Mouse (Mus musculus): ENCODE data around the gene Pacsin2. TPM values are rescaled to one million over a fixed set of nuclear protein-coding genes. Genes with fewer than 3 reads are reported as not detected.
"Not testable (repeated sequence)": the region's sequence is repeated elsewhere in the genome, so short reads cannot be mapped to it uniquely, and the experiment has no call there.

The Pacsin2 gene
- polyA plus RNA-seq, 1 experiment = 73.5 TPM

- peaks cover 6% of the 10 kb centered on the region for H3K4me1 ChIP-seq (ENCODE audit: control insufficient read depth, insufficient read depth, insufficient read length, low read length)
- TF ChIP-seq CTCF (IDR thresholded peaks at IDR 0.05; ENCODE audit: extremely low read depth, insufficient read length, insufficient replicate concordance, low read depth, low read length) (no peak), POLR2A (IDR thresholded peaks at IDR 0.05; ENCODE audit: low read depth, low read length) (no peak)
- no peak overlapping the region for H3K27ac ChIP-seq (ENCODE audit: insufficient read depth, low read depth, low read length)
- 56% methylated on average over 4 of the region's 4 CpGs for WGBS
- no peaks in the 10 kb centered on the region for H3K27me3 ChIP-seq (ENCODE audit: control insufficient read depth, insufficient read depth, low read length)
- no peaks in the 10 kb centered on the region for H3K36me3 ChIP-seq (ENCODE audit: control insufficient read depth, insufficient read depth, low read length)
- H3K4me3 ChIP-seq (ENCODE audit: low read depth, low read length) = no peak overlapping the region
These were observed 52.8 kb downstream of the Pacsin2 start for GRCm38 (mm10) chr15:83411616-83412015.

DNA sequence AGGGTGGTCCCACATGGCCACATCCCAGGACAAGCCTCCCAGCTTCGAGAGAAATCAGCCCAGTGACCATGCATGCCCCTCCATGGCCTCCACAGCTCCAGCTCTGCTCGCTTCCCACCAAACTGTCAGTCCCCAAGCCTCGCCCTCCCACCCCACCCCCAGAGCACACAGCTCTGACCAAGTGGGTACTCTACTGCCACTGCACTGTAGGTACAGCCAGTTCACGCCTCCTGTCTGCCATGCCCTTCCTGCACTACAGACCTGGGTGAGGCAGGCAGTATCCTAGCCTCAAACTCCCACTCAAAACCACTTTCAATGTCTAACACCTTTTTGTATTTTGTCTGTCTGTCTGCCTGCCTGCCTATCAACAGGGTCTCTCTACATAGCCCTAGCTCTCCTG, 53.7 kb downstream of the Pacsin2 start:
- TF ChIP-seq POLR2A (IDR thresholded peaks at IDR 0.05; ENCODE audit: low read depth, low read length) (no peak), CTCF (IDR thresholded peaks at IDR 0.05; ENCODE audit: extremely low read depth, insufficient read length, insufficient replicate concordance, low read depth, low read length) (no peak)
- no peaks in the 10 kb centered on the region for H3K27me3 ChIP-seq (ENCODE audit: control insufficient read depth, insufficient read depth, low read length)
- peaks cover 6% of the 10 kb centered on the region for H3K4me1 ChIP-seq (ENCODE audit: control insufficient read depth, insufficient read depth, insufficient read length, low read length)
- 81% methylated on average over 4 of the region's 4 CpGs for whole genome bisulfite sequencing
- no peak overlapping the region for H3K4me3 ChIP-seq (ENCODE audit: low read depth, low read length)
- no peak overlapping the region for H3K27ac ChIP-seq (ENCODE audit: insufficient read depth, low read depth, low read length)
- no peaks in the 10 kb centered on the region for H3K36me3 ChIP-seq (ENCODE audit: control insufficient read depth, insufficient read depth, low read length)

DNA sequence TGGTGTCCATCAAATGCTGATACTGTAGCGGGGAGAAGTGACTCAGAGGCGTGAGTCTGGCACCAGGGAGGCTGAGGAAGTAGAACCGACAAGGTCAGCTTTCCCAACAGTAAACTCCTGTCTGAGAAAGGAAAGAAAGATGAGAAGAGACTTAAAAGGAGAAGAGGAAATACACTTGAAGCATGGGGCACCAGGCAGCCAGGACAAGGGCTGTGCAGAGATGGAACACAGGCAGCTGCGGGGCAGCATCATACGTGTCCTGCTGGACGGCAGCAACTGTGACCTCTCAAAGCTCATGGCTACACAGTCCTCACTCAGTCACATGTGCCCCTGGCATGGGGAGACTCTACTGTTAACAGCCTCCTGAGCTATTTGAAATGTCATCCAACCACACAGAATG, 54.1 kb downstream of the Pacsin2 start:
- H3K4me3 ChIP-seq (ENCODE audit: low read depth, low read length) = no peak overlapping the region
- no peaks in the 10 kb centered on the region for H3K36me3 ChIP-seq (ENCODE audit: control insufficient read depth, insufficient read depth, low read length)
- WGBS = 52% methylated on average over 6 of the region's 6 CpGs
- no peak overlapping the region for H3K27ac ChIP-seq (ENCODE audit: insufficient read depth, low read depth, low read length)
- H3K4me1 ChIP-seq (ENCODE audit: control insufficient read depth, insufficient read depth, insufficient read length, low read length) = peaks cover 6% of the 10 kb centered on the region
- TF ChIP-seq POLR2A (IDR thresholded peaks at IDR 0.05; ENCODE audit: low read depth, low read length) = no peak
- TF ChIP-seq CTCF (IDR thresholded peaks at IDR 0.05; ENCODE audit: extremely low read depth, insufficient read length, insufficient replicate concordance, low read depth, low read length) = no peak
- H3K27me3 ChIP-seq (ENCODE audit: control insufficient read depth, insufficient read depth, low read length) = no peaks in the 10 kb centered on the region

DNA sequence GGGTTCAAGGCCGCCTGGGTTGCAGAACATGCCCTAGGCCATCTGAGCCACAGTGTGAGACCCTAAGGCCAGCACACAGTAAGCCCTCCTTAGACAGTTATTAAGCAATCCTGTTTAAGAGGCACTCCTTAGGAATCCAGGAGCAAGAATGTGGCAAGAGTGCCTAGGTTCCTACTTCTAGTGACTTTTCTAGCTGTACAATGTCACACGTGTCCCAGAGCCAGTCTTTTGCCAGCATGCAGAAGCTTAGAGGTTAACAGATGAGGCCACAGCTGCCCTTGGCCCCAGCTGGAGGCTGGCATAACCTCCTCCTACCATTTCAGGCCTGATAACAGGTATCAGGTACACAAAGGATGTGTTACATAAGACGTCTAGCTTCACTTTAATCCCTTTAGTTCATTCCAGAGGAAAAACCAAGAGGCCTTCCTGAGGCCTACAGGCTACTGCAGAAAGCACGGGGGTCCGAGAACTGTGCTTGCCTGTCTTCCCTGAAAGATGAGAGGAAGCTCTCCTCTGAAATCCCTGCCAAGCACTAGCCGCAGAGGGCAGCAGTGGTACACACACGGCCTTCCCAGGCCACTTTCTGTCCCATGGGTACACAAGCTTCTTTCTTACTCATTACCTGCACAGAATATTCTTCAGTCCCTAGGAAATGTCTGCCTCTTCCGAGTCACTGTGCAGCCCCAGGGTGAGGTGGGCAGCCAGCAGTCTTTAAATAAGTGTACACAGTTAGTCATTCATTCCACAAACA, 55.5 kb downstream of the Pacsin2 start:
- WGBS = 46% methylated on average over 8 of the region's 8 CpGs
- no peak overlapping the region for H3K4me3 ChIP-seq (ENCODE audit: low read depth, low read length)
- peaks cover 8% of the 10 kb centered on the region for H3K4me1 ChIP-seq (ENCODE audit: control insufficient read depth, insufficient read depth, insufficient read length, low read length)
- H3K27ac ChIP-seq (ENCODE audit: insufficient read depth, low read depth, low read length) = no peak overlapping the region
- no peak for TF ChIP-seq CTCF (IDR thresholded peaks at IDR 0.05; ENCODE audit: extremely low read depth, insufficient read length, insufficient replicate concordance, low read depth, low read length)
- no peaks in the 10 kb centered on the region for H3K36me3 ChIP-seq (ENCODE audit: control insufficient read depth, insufficient read depth, low read length)
- no peaks in the 10 kb centered on the region for H3K27me3 ChIP-seq (ENCODE audit: control insufficient read depth, insufficient read depth, low read length)

DNA sequence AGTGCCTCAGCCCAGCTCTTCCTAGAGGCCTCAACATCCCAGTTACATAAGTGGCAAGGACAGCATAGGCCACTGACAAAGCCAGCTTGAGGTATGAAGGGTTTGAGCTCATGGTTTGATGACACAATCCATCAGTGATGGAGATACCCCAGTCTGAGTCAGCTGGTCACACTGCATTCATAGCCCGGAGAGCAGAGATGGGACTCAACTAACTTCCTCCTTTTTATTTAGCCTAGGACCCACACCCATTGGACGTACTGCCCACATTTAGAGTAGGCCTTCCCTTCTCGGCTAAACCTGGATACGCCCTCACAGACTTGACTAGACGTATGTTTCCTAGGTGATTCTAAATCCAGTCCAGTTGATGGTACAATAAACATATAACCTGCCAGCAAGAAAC, 56.2 kb downstream of the Pacsin2 start:
- H3K4me3 ChIP-seq (ENCODE audit: low read depth, low read length) = no peak overlapping the region
- peaks cover 12% of the 10 kb centered on the region for H3K4me1 ChIP-seq (ENCODE audit: control insufficient read depth, insufficient read depth, insufficient read length, low read length)
- WGBS = 69% methylated on average over 5 of the region's 5 CpGs
- TF ChIP-seq CTCF (IDR thresholded peaks at IDR 0.05; ENCODE audit: extremely low read depth, insufficient read length, insufficient replicate concordance, low read depth, low read length) (no peak), POLR2A (IDR thresholded peaks at IDR 0.05; ENCODE audit: low read depth, low read length) (no peak)
- no peak overlapping the region for H3K27ac ChIP-seq (ENCODE audit: insufficient read depth, low read depth, low read length)
- H3K36me3 ChIP-seq (ENCODE audit: control insufficient read depth, insufficient read depth, low read length) = no peaks in the 10 kb centered on the region
- no peaks in the 10 kb centered on the region for H3K27me3 ChIP-seq (ENCODE audit: control insufficient read depth, insufficient read depth, low read length)

DNA sequence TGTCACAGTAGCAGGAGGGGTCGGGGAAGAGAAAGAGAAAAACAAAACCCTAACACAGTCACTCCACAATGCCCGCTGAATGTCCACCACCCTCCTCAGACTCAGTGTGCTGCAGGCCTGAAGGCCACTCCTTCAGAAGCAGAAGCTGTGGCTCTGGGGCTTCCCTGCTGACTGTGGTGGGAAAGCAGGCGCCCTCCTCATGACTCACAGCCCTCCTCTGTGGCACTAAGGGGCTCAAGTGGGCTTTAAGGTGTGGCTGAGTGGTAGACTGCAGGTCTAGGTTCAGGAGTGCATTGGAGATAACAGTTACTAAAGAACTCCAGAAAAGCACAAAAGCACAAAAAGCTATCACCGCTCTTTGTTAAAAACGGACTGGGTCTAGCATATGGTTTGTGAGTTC, 56.9 kb downstream of the Pacsin2 start:
- 90% methylated on average over 5 of the region's 5 CpGs for WGBS
- Histone ChIP-seq H3K27me3 (ENCODE audit: control insufficient read depth, insufficient read depth, low read length) (no peaks in the 10 kb centered on the region), H3K4me1 (ENCODE audit: control insufficient read depth, insufficient read depth, insufficient read length, low read length) (peaks cover 12% of the 10 kb centered on the region), H3K4me3 (ENCODE audit: low read depth, low read length) (no peak overlapping the region), H3K27ac (ENCODE audit: insufficient read depth, low read depth, low read length) (no peak overlapping the region), H3K36me3 (ENCODE audit: control insufficient read depth, insufficient read depth, low read length) (no peaks in the 10 kb centered on the region)
- no peak for TF ChIP-seq CTCF (IDR thresholded peaks at IDR 0.05; ENCODE audit: extremely low read depth, insufficient read length, insufficient replicate concordance, low read depth, low read length)
- no peak for TF ChIP-seq POLR2A (IDR thresholded peaks at IDR 0.05; ENCODE audit: low read depth, low read length)

DNA sequence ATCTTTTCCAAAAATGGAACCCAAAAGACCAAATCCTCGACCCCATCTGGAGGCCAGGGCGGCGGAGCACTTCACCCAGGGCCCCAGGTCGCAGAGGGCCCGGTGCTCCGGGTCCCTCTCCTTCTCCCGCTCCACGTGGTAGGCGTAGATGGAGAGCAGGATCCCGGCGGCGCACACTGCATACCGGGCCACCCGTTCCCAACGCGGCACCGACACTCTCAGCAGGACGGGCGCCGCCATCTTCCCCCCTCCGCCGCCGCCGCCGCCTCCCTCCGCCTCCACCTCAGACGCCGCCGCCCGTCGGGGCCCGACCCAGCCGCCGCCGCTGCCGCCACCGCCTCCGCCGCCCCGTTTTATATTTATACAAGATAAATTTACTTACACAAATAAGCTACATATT, 58.5 kb downstream of the Pacsin2 start:
- 93% methylated on average over 24 of the region's 40 CpGs for WGBS
- not testable (repeated sequence) for H3K4me3 ChIP-seq (ENCODE audit: low read depth, low read length); H3K27me3 ChIP-seq (ENCODE audit: control insufficient read depth, insufficient read depth, low read length); H3K36me3 ChIP-seq (ENCODE audit: control insufficient read depth, insufficient read depth, low read length); H3K27ac ChIP-seq (ENCODE audit: insufficient read depth, low read depth, low read length)
- H3K4me1 ChIP-seq (ENCODE audit: control insufficient read depth, insufficient read depth, insufficient read length, low read length) = peaks cover 10% of the 10 kb centered on the region
